Mouse (Mus musculus) forebrain, embryonic 16.5 days (tissue): ENCODE measurements around the gene Cntrob. TPM values are rescaled to one million over a fixed set of nuclear protein-coding genes. Genes with fewer than 3 reads are reported as not detected.

Experiments
- ATAC-seq: fragments of 200-750 bp; cut with Nextera tagmentation; 2 replicates; pipeline ENCODE4 v1.8.0; 2017; ENCODE audit warnings: mild to moderate bottlenecking, moderate library complexity
- H3K27ac ChIP-seq: fragments of 300-500 bp; sonication (generic); 2 replicates; pipeline ENCODE4 v1.5.1; 2014; ENCODE audit warnings: low read length, control low read depth
- H3K27me3 ChIP-seq: fragments of 300-500 bp; sonication (generic); replicated peaks from 2 replicates; pipeline ENCODE4 v1.6.1; 2014; ENCODE audit warnings: low read length; ENCODE audit not compliant: control insufficient read depth, insufficient read depth
- H3K36me3 ChIP-seq: fragments of 300-500 bp; sonication (generic); 2 replicates; pipeline ENCODE4 v1.6.1; 2014; ENCODE audit not compliant: control insufficient read depth, insufficient read depth
- H3K4me1 ChIP-seq: fragments of 300-500 bp; sonication (generic); replicated peaks from 2 replicates; pipeline ENCODE4 v1.6.1; 2014; ENCODE audit warnings: low read length; ENCODE audit not compliant: control insufficient read depth, insufficient read depth
- H3K4me2 ChIP-seq: fragments of 300-500 bp; sonication (generic); 2 replicates; pipeline ENCODE4 v1.6.1; 2014; ENCODE audit warnings: mild to moderate bottlenecking, low read length, control low read depth
- H3K4me3 ChIP-seq: fragments of 300-500 bp; sonication (generic); replicated peaks from 2 replicates; pipeline ENCODE4 v1.5.1; 2014; ENCODE audit warnings: mild to moderate bottlenecking, low read length, control low read depth
- H3K9ac ChIP-seq: fragments of 300-500 bp; sonication (generic); replicated peaks from 2 replicates; pipeline ENCODE4 v1.6.1; 2014; ENCODE audit warnings: low read depth, low read length, control low read depth
- H3K9me3 ChIP-seq: fragments of 300-500 bp; sonication (generic); 2 replicates; pipeline ENCODE4 v1.6.1; 2016; ENCODE audit warnings: low read length; ENCODE audit not compliant: control insufficient read depth
- WGBS: fragments of 180-500 bp; shearing (Covaris S2); extraction: QIAGEN DNeasy Blood & Tissue Kit; methylation state at CpG from one replicate; pipeline ENCODE4 v1.1.7; 2014; 5-methylcytosine and 5-hydroxymethylcytosine counted together
- polyA plus RNA-seq: library from polyadenylated mRNA; unstranded; fragments of >200 nt; fragmentation: Nextera tagmentation; extraction: Ambion mirVana; gene quantifications from 2 replicates; pipeline ENCODE4 v1.2.1, GENCODE M21; 2015

The Cntrob gene
- polyA plus RNA-seq, 1 experiment from 2014 or later, result 31.0 TPM

DNA sequence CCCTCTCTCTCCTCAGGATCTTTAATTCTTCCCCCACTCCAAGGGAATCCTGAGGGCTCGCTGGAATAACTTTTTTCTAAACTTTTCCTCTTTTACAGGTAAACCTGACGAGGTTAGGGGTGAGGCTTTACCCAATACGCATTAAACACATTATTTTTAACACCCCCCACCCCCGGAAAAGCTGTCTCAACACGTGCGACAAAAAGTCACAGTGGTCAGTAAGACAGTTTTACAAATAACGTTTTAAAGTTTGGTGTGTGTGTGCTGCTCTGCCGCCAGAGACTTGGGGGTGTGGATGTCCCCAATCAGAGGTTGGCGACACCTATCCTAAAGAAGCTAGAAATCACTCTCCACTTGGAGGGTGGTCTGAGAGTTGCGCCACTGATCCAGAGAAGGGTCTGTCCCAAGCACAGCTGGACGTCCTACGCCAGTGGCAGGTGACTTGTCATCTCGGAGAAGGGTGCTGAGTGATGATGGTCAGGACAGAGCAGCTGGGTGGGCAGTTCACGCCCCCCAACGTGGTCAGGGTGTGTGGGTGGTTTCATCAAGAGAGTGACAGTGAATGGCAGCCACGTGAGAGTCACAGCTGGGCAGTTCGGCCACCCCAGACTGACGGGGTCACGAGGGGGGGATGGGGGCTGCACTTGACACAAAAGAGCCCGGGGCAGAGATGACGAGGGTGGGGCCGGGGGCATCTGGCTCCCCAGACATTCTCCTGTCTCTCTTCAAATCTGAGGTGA is 44.2 kb upstream of the Cntrob start:
- 2% methylated on average over 22 of the region's 22 CpGs for WGBS
- ATAC-seq, result no peak
- peaks cover 10% of the 10 kb centered on the region for H3K36me3 ChIP-seq

DNA sequence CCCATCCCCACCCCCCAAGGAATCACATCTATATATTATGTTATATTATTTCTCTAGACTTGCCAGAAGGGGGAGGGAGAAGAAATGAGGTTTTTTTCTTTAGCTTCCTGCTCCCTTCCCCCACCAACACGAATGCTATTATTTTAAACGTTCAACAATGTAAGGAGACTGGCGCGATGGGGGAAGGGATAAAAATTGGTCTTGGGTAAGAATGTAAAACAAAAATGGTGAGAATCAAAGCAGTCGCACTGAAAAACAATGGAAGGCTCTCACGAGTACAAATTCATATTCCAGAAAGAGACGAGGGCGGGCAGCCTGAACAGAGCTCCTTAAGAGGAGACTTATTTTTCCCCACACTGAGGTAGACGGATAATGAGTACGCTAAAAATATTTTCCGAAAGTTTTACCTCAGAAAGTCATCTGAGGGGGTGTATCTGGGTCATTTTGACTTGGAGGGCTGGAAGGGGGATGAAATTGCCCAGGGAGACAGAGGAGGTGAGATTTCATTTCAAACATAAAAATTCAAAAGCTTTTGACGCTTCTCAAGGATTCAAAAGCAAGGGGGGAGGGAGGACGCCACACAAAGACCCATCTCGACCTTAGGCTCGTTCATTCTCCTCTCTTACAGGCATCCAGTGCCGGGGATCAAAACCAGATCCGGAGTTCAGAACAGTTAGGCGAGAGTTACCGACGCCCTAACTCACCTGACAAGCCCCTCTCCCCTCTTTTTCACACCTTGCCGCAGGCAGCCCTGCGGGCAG is 43.5 kb upstream of the Cntrob start:
- WGBS, result 0% methylated on average over 22 of the region's 22 CpGs
- peak overlapping the region; percentile 98 for H3K4me2 ChIP-seq
- ATAC-seq, result peak; percentile 1; the same call in 1 of the 2 replicates
- peaks cover 12% of the 10 kb centered on the region for H3K36me3 ChIP-seq
- H3K4me1 ChIP-seq, result peaks cover 42% of the 10 kb centered on the region
- peak overlapping the region; percentile 100 for H3K27ac ChIP-seq
- peak overlapping the region; percentile 67 for H3K4me3 ChIP-seq
- no peaks in the 10 kb centered on the region for H3K27me3 ChIP-seq
- no peaks in the 10 kb centered on the region for H3K9me3 ChIP-seq
- peak overlapping the region; percentile 99 for H3K9ac ChIP-seq

More for the DNA sequence above, 44.2 kb upstream of the Cntrob start:
- H3K4me2 ChIP-seq, result peak overlapping the region; percentile 98
- H3K9me3 ChIP-seq, result no peaks in the 10 kb centered on the region
- H3K4me1 ChIP-seq, result peaks cover 44% of the 10 kb centered on the region
- H3K9ac ChIP-seq, result peak overlapping the region; percentile 99
- no peaks in the 10 kb centered on the region for H3K27me3 ChIP-seq
- H3K4me3 ChIP-seq, result peak overlapping the region; percentile 67
- H3K27ac ChIP-seq, result peak overlapping the region; percentile 100

DNA sequence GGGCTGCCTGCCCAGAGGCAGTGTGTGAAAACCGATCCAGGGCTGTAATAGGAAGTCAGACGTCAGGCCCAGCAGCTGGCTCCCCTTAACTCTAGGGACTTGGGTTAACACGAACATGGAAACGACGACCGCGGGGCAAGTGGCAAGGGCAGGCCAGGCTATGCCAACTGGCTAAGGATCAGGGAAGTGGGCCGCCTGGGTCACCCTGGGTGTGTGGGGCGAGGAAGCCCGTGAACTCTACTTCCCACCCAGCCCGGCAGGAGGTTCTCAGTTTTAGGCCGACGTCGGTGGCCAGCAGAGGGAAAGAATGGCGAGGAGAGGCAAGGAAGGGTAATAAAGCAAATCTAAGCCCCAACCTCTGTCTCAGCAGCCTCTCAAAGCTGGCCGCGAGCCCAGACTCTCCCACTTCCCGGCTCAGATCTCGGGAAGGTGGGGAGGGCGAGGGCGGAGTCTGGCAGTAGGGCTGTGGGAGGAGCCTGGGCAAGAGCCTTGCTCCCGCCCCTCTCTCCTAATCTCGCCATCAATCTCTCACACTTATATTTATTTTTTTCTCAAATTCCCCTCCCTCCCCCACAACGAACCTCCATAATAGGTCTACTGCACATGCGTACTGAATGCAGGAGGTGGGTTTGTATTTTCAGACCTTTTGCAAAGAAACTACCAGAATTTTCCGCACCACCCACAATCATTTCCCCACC is 42.7 kb upstream of the Cntrob start:
- WGBS, result 0% methylated on average over 24 of the region's 26 CpGs
- Histone ChIP-seq H3K9ac (peak overlapping the region; percentile 99), H3K27ac (peak overlapping the region; percentile 100), H3K4me1 (peaks cover 39% of the 10 kb centered on the region), H3K27me3 (no peaks in the 10 kb centered on the region), H3K36me3 (peaks cover 19% of the 10 kb centered on the region), H3K4me3 (peak overlapping the region; percentile 67), H3K4me2 (peak overlapping the region; percentile 98), H3K9me3 (no peaks in the 10 kb centered on the region)
- ATAC-seq, result peak; percentile 77

DNA sequence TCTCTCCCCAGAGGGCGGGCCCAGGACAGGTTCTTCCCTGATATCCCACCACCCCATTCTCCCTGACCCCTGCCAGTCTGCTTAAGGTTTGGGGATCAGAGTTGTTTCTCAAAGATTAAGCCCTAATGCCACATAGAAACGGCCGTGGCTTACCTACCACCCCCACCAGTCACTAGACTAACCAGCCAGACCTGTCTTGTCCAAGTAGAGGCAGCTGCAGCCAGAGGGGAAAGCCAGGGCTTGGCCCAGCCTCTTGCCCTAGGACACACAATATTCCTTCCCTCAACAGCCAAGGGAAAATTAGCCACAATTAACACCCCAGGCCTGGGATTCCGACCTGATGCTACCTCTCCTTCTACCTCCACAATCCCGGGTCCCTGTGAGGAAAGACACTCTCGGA is 42.1 kb upstream of the Cntrob start:
- H3K4me3 ChIP-seq, result peak overlapping the region; percentile 67
- peak overlapping the region; percentile 69 for H3K9ac ChIP-seq
- H3K27me3 ChIP-seq, result no peaks in the 10 kb centered on the region
- peak overlapping the region; percentile 100 for H3K27ac ChIP-seq
- peaks cover 34% of the 10 kb centered on the region for H3K4me1 ChIP-seq
- no peaks in the 10 kb centered on the region for H3K9me3 ChIP-seq
- ATAC-seq, result no peak
- WGBS, result 21% methylated on average over 6 of the region's 6 CpGs
- H3K4me2 ChIP-seq, result peak overlapping the region; percentile 98
- peaks cover 23% of the 10 kb centered on the region for H3K36me3 ChIP-seq

DNA sequence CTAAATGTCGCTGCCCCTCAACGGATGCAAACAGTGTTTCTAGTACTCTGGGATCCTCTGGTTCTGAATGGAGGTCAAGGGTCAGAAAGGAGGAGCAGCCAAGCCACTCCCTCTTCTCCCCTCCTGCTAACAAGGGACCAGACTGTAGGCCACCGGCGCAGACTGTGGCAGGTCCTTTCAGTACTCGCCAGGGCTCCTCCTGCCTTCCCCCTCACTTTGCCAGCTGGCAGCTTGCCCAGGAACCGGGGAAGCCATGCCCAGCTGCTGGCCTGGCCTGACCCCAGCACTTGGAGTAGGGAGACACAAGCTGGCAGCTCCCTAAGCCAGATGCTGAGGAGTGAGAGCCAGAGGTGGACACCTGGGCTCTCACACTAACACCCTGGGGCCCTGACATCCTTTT is 41.3 kb upstream of the Cntrob start:
- no peaks in the 10 kb centered on the region for H3K27me3 ChIP-seq

DNA sequence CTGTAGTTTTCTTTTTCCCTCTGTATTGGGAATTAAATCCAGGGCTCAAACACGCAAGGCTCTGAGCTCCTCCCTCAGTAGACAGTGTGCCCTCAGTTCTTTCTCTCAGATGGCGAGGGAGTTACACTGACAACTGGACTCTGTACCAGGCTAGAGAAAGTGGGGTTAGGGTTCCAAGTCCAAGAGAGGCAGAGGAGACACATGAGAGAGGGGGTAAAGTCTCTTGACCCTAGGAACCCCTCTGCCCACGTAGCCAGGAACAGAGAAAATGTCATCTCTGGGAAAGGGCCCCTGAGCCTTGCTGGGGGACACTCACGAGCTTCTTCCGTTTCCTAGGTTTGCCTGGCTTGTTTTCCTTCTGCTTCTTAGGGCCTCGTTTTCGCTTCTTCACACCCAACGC is 40.8 kb upstream of the Cntrob start:
- H3K9me3 ChIP-seq, result no peaks in the 10 kb centered on the region
- H3K4me2 ChIP-seq, result peak overlapping the region; percentile 98
- H3K9ac ChIP-seq, result peak overlapping the region; percentile 30; the same call in 1 of the 2 replicates
- peaks cover 30% of the 10 kb centered on the region for H3K4me1 ChIP-seq
- H3K4me3 ChIP-seq, result no peak overlapping the region
- H3K36me3 ChIP-seq, result peaks cover 36% of the 10 kb centered on the region
- WGBS, result 41% methylated on average over 8 of the region's 8 CpGs
- H3K27me3 ChIP-seq, result no peaks in the 10 kb centered on the region
- H3K27ac ChIP-seq, result peak overlapping the region; percentile 100
- no peak for ATAC-seq

More for the DNA sequence above, 41.3 kb upstream of the Cntrob start:
- 0% methylated on average over 6 of the region's 6 CpGs for WGBS
- Histone ChIP-seq H3K4me3 (peak overlapping the region; percentile 67), H3K27ac (peak overlapping the region; percentile 100), H3K4me1 (peaks cover 30% of the 10 kb centered on the region), H3K4me2 (peak overlapping the region; percentile 98), H3K9me3 (no peaks in the 10 kb centered on the region), H3K9ac (peak overlapping the region; percentile 69), H3K36me3 (peaks cover 30% of the 10 kb centered on the region)
- peak; percentile 58 for ATAC-seq

DNA sequence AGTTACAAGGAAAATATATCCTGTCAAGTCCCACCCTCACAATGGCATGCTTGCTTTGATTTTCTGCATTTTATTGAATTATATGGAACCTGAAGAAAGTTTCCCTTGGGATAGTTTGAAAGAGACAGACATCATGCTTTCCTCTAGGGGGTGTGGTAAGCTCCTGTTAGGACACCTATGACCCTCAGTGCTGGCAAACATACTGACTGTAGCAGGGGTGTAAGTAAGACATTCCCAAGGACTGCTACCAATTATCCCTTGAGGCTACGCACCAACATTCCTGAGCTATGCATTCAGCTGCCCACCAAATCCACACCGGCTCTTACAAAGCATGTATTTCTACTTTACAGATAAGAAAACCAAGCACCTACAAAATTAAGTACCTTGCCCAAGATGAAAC is 38.9 kb upstream of the Cntrob start:
- WGBS, result 67% methylated on average over 2 of the region's 2 CpGs
- H3K9ac ChIP-seq, result no peak overlapping the region
- no peak overlapping the region for H3K27ac ChIP-seq
- H3K4me1 ChIP-seq, result peaks cover 30% of the 10 kb centered on the region
- peaks cover 53% of the 10 kb centered on the region for H3K36me3 ChIP-seq
- no peak overlapping the region for H3K4me3 ChIP-seq
- no peaks in the 10 kb centered on the region for H3K9me3 ChIP-seq
- H3K4me2 ChIP-seq, result no peak overlapping the region
- no peak for ATAC-seq
- H3K27me3 ChIP-seq, result no peaks in the 10 kb centered on the region

DNA sequence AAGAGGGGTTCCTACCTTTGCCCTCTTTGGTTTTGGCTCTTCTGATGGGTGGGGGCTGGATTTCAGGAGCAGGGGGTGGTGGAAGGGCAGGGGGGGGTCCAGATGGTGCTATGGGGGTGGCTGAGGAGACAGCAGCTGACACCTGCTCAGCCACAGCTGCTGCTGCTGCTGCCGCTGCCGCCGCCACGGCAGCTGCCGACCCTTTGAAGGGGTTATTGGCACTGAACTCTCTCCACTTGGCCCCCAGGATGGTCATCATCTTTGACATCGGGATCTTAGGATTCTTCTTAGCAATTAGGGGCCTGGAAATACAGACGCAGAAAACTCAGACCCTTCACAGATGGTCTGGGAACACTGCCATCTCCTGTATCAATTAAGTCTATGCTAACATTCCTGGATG is 38.4 kb upstream of the Cntrob start:
- H3K4me2 ChIP-seq, result no peak overlapping the region
- no peak overlapping the region for H3K9ac ChIP-seq
- peaks cover 30% of the 10 kb centered on the region for H3K4me1 ChIP-seq
- peaks cover 57% of the 10 kb centered on the region for H3K36me3 ChIP-seq
- H3K27ac ChIP-seq, result no peak overlapping the region
- H3K27me3 ChIP-seq, result no peaks in the 10 kb centered on the region
- H3K4me3 ChIP-seq, result no peak overlapping the region
- no peak for ATAC-seq
- 31% methylated on average over 7 of the region's 7 CpGs for WGBS
- H3K9me3 ChIP-seq, result no peaks in the 10 kb centered on the region

DNA sequence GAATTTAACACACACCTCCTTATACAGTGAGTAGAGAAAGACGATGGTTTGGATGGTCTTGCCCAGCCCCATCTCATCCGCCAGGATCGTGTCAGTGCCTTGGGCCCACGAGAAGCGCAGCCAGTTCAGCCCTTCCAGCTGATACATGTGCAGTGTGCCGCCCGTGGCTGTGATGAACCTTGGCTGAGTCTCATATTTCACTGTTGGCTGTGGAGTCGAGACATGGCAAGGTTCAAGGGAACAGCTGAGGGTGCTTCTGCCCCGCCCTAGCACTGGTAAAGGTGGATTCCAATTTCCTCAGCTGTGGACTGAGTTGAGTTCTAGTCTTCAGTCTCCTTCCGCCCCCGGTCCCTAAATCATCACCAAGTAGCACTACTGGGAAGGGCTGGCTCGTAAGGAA is 34.1 kb upstream of the Cntrob start:
- WGBS, result 96% methylated on average over 12 of the region's 12 CpGs
- Histone ChIP-seq H3K27ac (no peak overlapping the region), H3K4me2 (no peak overlapping the region), H3K27me3 (no peaks in the 10 kb centered on the region), H3K36me3 (peaks cover 81% of the 10 kb centered on the region), H3K4me1 (peaks cover 7% of the 10 kb centered on the region; the same call in 1 of the 2 replicates), H3K9ac (no peak overlapping the region), H3K4me3 (no peak overlapping the region), H3K9me3 (no peaks in the 10 kb centered on the region)
- ATAC-seq, result no peak
